Mouse (Mus musculus) C2C12 (cell line): ENCODE data around the gene Gbp7.

Source experiments
- CTCF ChIP-seq: IDR thresholded peaks from one replicate; pipeline ENCODE4 v1.5.1; 2011; ENCODE audit not compliant: control insufficient read depth, insufficient read depth, insufficient read length
- MYOD1 ChIP-seq: IDR thresholded peaks from one replicate; pipeline ENCODE4 v1.6.1; 2011; ENCODE audit warnings: low read depth; ENCODE audit not compliant: control insufficient read depth, insufficient read length
- MYOG ChIP-seq: IDR thresholded peaks from one replicate; pipeline ENCODE4 v1.6.1; 2011; ENCODE audit not compliant: control insufficient read depth, insufficient read length; ENCODE audit errors: extremely low read depth

GRCm38 (mm10) chr3:142550052-142550676 lies 20.0 kb downstream of the Gbp7 start:
- TF ChIP-seq CTCF (no peak), MYOD1 (no peak), MYOG (no peak)
